Mouse (Mus musculus) lung, embryonic 14.5 days (tissue): ENCODE results near the gene Tmem160. TPM values are rescaled to one million over a fixed set of nuclear protein-coding genes. Genes with fewer than 3 reads are reported as not detected.
A peak's percentile ranks its signal among the peaks of the same experiment; 100 is the strongest.

ENCODE experiments used
- ATAC-seq: fragments of 200-750 bp; cut with Nextera tagmentation; 2 replicates; pipeline ENCODE4 v1.8.0; 2017; ENCODE audit warnings: mild to moderate bottlenecking, moderate TSS enrichment, moderate library complexity; ENCODE audit not compliant: insufficient read depth
- DNase-seq: peaks from one replicate; pipeline ENCODE4 v3.0.0-alpha.2; 2015
- H3K27ac ChIP-seq: fragments of 300-500 bp; sonication (generic); 2 replicates; pipeline ENCODE4 v1.5.1; 2014; ENCODE audit warnings: low read depth, mild to moderate bottlenecking, moderate library complexity
- H3K27me3 ChIP-seq: fragments of 300-500 bp; sonication (generic); 2 replicates; pipeline ENCODE4 v1.6.1; 2014; ENCODE audit warnings: low read length, control low read depth; ENCODE audit not compliant: insufficient read depth
- H3K36me3 ChIP-seq: fragments of 300-500 bp; sonication (generic); 2 replicates; pipeline ENCODE4 v1.6.1; 2014; ENCODE audit warnings: control low read depth; ENCODE audit not compliant: insufficient read depth
- H3K4me1 ChIP-seq: fragments of 300-500 bp; sonication (generic); 2 replicates; pipeline ENCODE4 v1.6.1; 2014; ENCODE audit warnings: antibody characterized with exemption, control low read depth; ENCODE audit not compliant: insufficient read depth
- H3K4me2 ChIP-seq: fragments of 300-500 bp; sonication (generic); 2 replicates; pipeline ENCODE4 v1.6.1; 2014; ENCODE audit warnings: mild to moderate bottlenecking
- H3K4me3 ChIP-seq: fragments of 300-500 bp; sonication (generic); 2 replicates; pipeline ENCODE4 v1.5.1; 2014; ENCODE audit warnings: low read depth, low read length
- H3K9ac ChIP-seq: fragments of 300-500 bp; sonication (generic); 2 replicates; pipeline ENCODE4 v1.6.1; 2014
- H3K9me3 ChIP-seq: fragments of 300-500 bp; sonication (generic); 2 replicates; pipeline ENCODE4 v1.6.1; 2016; ENCODE audit warnings: low read depth, low read length, control low read depth
- CTCF ChIP-seq: IDR thresholded peaks from 2 replicates; pipeline ENCODE4 v1.5.1; 2016; ENCODE audit warnings: antibody characterized with exemption, low read depth
- WGBS: fragments of 180-500 bp; shearing (Covaris S2); extraction: QIAGEN DNeasy Blood & Tissue Kit; methylation state at CpG from one replicate; pipeline ENCODE4 v1.1.7; 2014; 5-methylcytosine and 5-hydroxymethylcytosine counted together
- polyA plus RNA-seq: library from polyadenylated mRNA; unstranded; fragments of >200 nt; fragmentation: Nextera tagmentation; extraction: Ambion mirVana; gene quantifications from 2 replicates; pipeline ENCODE4 v1.2.1, GENCODE M21; 2014

Tmem160 gene
- polyA plus RNA-seq, 1 experiment from 2014 or later = 46.1 TPM

DNA sequence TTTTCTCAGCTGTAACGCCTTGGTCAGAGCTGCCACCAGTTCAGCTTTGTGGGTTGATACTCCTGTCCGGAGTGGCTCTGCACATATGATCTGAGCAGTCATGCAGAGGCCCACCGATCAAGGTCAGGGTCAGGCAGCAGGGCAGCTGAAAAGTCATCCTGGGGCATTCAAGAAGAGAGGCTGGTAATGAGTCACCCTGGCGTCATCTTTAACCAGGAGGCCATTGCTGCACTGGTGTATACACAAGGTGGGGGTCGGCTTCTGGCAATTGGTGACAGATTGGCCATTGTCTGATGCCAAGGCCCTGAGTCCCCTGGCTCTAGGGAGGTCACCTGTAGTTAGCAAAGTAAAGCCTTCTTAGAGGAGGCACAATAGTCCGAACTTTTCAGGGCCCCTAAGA is 923 bp upstream of the Tmem160 start:
- Histone ChIP-seq H3K9me3 (no peaks in the 10 kb centered on the region), H3K27me3 (no peaks in the 10 kb centered on the region), H3K4me3 (no peak overlapping the region), H3K4me2 (no peak overlapping the region), H3K4me1 (0 out of 2 replicates have a peak, but pooled peaks cover 4% of the 10 kb centered on the region), H3K36me3 (peaks cover 3% of the 10 kb centered on the region; the same call in 1 of the 2 replicates), H3K9ac (no peak overlapping the region), H3K27ac (no peak overlapping the region)
- no peak for TF ChIP-seq CTCF
- 72% methylated on average over 6 of the region's 6 CpGs for WGBS
- ATAC-seq (no peak), DNase-seq (no peak)

DNA sequence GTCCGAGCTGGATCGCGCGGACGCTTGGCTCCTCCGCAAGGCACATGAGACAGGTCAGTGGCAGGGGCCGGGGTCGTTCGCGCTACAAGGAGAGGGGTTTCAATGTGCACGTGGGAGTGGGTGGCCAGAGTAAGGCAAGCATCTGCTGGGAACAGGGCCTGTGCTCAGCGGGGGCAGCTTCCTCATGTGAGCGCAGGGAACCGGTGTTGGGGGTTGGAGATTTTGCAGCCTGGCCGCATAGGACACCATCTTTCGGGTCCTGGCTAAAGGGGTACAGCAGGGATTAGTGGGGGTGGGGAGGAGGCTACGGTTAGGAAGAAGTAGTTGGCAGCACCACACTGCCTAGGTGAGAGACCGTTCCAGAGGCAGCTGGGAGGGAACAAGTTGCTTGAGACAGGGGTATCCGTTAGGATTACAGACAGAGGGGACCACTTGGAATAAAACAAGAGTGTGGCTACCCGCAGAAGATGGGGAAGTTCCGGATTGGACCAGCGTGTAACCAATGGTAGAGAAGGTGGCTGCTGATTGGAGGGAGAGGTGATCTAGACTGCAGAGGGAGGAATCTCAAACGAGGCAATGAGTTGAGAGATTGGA is 636 bp downstream of the Tmem160 start:
- Histone ChIP-seq H3K4me2 (peak overlapping the region; percentile 96), H3K27me3 (no peaks in the 10 kb centered on the region), H3K9ac (peak overlapping the region; percentile 68), H3K4me1 (0 out of 2 replicates have a peak, but pooled peaks cover 4% of the 10 kb centered on the region), H3K36me3 (peaks cover 3% of the 10 kb centered on the region; the same call in 1 of the 2 replicates), H3K4me3 (peak overlapping the region; percentile 77), H3K27ac (peak overlapping the region; percentile 63; the same call in 1 of the 2 replicates), H3K9me3 (no peaks in the 10 kb centered on the region)
- ATAC-seq (peak; percentile 60), DNase-seq (peak; percentile 72)
- 0% methylated on average over 23 of the region's 23 CpGs for WGBS
- TF ChIP-seq CTCF = no peak

DNA sequence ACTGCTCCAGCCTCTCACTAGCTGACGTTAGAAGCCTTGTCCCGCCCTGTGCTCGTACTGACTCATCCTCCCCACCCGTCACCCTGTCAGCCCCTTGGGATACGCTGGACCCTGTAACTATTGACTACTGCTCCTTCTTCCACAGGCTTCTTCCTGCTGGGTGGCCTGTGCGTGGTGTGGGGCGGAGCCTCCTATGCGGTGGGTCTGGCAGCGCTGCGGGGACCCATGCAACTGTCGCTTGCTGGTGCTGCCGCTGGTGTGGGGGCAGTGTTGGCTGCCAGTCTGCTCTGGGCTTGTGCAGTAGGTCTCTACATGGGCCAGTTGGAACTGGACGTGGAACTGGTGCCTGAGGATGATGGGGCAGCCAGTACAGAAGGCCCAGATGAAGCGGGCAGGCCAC is 2.4 kb downstream of the Tmem160 start:
- H3K4me3 ChIP-seq = no peak overlapping the region
- 89% methylated on average over 14 of the region's 14 CpGs for WGBS
- H3K36me3 ChIP-seq = peaks cover 3% of the 10 kb centered on the region; the same call in 1 of the 2 replicates
- H3K27me3 ChIP-seq = no peaks in the 10 kb centered on the region
- no peak overlapping the region for H3K27ac ChIP-seq
- TF ChIP-seq CTCF = no peak
- ATAC-seq = no peak
- DNase-seq = no peak
- no peak overlapping the region for H3K9ac ChIP-seq
- no peak overlapping the region for H3K4me2 ChIP-seq
- no peaks in the 10 kb centered on the region for H3K9me3 ChIP-seq
- H3K4me1 ChIP-seq = 0 out of 2 replicates have a peak, but pooled peaks cover 4% of the 10 kb centered on the region

DNA sequence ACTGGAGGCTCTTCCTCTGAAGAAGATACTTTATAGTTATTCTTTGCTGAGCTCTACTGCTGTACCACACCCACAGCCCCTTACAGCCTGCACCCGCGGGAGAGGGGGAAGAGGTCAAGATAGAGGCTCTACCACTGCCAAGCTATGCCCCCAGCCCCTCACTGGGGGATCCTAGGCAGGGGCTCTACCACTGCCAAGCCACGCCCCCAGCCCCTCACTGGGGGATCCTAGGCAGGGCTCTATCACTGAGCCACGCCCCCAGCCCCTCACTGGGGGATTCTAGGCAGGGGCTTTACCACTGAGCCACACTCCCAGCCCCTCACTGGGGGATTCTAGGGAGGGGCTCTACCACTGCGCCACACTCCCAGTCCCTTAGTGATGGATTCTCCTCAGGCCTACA is 3.7 kb downstream of the Tmem160 start:
- ATAC-seq (no peak), DNase-seq (no peak)
- Histone ChIP-seq H3K4me3 (no peak overlapping the region), H3K4me1 (0 out of 2 replicates have a peak, but pooled peaks cover 4% of the 10 kb centered on the region), H3K9ac (no peak overlapping the region), H3K4me2 (no peak overlapping the region), H3K36me3 (peaks cover 3% of the 10 kb centered on the region; the same call in 1 of the 2 replicates), H3K9me3 (no peaks in the 10 kb centered on the region), H3K27ac (no peak overlapping the region), H3K27me3 (no peaks in the 10 kb centered on the region)
- WGBS = 79% methylated on average over 5 of the region's 5 CpGs
- TF ChIP-seq CTCF = no peak

DNA sequence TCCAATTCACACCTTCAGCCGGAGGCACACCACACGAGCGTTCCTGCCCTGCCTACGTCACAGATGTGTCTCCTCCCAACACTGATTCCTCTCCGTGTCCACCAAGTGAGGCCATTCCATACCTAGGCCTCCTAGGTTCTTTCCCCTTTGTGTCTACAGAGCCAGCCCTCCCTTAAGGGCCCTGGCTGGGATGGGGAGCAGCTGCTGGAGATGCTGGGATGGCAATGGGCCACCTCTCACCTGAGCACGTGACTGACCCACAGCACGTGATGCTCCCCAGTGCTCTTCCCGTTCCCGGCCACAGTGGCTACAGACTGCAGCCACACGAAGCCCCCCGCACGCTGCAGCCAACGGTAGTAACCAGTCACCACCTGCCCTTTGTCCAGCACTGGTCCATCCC is 8.0 kb downstream of the Tmem160 start:
- TF ChIP-seq CTCF = no peak
- no peaks in the 10 kb centered on the region for H3K36me3 ChIP-seq
- 54% methylated on average over 13 of the region's 13 CpGs for WGBS
- no peaks in the 10 kb centered on the region for H3K4me1 ChIP-seq
- H3K4me3 ChIP-seq = no peak overlapping the region
- no peak overlapping the region for H3K27ac ChIP-seq
- no peak overlapping the region for H3K4me2 ChIP-seq
- no peak for DNase-seq
- no peak overlapping the region for H3K9ac ChIP-seq
- no peak for ATAC-seq
- 0 out of 2 replicates have a peak, but pooled peaks cover 3% of the 10 kb centered on the region for H3K27me3 ChIP-seq
- H3K9me3 ChIP-seq = no peaks in the 10 kb centered on the region

DNA sequence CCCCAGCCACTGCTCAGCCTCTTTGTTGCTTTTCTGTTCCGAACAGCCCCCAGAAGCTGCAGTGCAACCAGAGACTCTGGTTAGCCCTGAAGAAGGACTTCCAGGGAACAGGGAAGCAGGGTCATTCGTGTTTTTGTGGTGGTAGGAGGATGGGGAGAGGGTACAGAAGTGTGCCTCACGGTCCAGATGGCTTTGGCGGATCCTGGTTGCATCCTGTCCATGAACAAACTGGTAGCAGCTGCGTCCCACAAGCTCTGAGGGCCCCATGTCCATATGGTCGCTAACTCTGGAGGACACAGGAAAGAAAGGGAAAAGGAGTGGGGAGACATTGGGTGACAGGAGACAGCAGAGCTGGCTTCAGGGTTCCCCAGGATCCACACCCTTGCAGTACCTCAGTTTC is 8.6 kb downstream of the Tmem160 start:
- WGBS = 58% methylated on average over 6 of the region's 6 CpGs
- no peak for TF ChIP-seq CTCF
- ATAC-seq (no peak), DNase-seq (no peak)
- Histone ChIP-seq H3K9me3 (no peaks in the 10 kb centered on the region), H3K4me1 (no peaks in the 10 kb centered on the region), H3K4me2 (no peak overlapping the region), H3K27ac (no peak overlapping the region), H3K36me3 (no peaks in the 10 kb centered on the region), H3K4me3 (no peak overlapping the region), H3K27me3 (0 out of 2 replicates have a peak, but pooled peaks cover 3% of the 10 kb centered on the region), H3K9ac (no peak overlapping the region)

DNA sequence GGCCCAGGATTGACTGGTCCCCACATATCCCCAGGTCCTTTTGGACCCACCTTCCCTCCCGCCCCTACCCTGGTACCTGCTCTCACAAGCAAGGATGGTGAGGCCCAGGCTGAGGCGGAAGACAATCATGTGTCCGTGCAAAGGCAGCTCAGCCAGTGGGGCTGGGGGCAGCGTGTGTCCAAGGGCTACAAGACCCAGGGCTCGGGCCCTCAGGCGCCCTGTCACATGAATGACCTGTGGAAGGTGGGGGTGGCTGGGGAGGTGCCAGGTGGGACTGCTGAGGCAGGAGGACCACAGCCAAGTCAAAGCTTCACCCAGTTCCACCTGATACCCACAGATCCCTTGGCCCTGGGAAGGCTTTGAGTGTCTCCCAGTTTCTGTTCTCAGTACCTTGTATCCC is 9.1 kb downstream of the Tmem160 start:
- Histone ChIP-seq H3K4me1 (no peaks in the 10 kb centered on the region), H3K9me3 (no peaks in the 10 kb centered on the region), H3K27me3 (0 out of 2 replicates have a peak, but pooled peaks cover 3% of the 10 kb centered on the region), H3K27ac (no peak overlapping the region), H3K36me3 (no peaks in the 10 kb centered on the region), H3K4me2 (no peak overlapping the region), H3K4me3 (no peak overlapping the region), H3K9ac (no peak overlapping the region)
- 76% methylated on average over 6 of the region's 6 CpGs for WGBS
- ATAC-seq = no peak
- no peak for TF ChIP-seq CTCF
- DNase-seq = no peak
